ENCODE assay signal across 3 mouse cellular contexts in genomic region chr14:43697621-43698020, GRCm38 (mm10). TPM values are rescaled to one million over a fixed set of nuclear protein-coding genes. Genes with fewer than 3 reads are reported as not detected.
"Had no signal": no experiment of that assay in that cellular context is flagged by ENCODE, and none has a peak within 500 bp of the region (broad histone marks: within the 10 kb centered on the region; RNA-seq: fewer than 3 reads in every experiment).

Gene Gm7324 (plus strand): TSS chr14:43697828.

RNA-seq across cellular contexts. Expression of gene Gm7324, which starts in this region (rescaled TPM):
- polyA plus RNA-seq: erythroblast, embryonic 14.5 days; gonadal fat pad, adult 2 months; heart, adult 2 months had no signal
